11 mouse cellular contexts compared by ENCODE assay signal in the genomic region with DNA sequence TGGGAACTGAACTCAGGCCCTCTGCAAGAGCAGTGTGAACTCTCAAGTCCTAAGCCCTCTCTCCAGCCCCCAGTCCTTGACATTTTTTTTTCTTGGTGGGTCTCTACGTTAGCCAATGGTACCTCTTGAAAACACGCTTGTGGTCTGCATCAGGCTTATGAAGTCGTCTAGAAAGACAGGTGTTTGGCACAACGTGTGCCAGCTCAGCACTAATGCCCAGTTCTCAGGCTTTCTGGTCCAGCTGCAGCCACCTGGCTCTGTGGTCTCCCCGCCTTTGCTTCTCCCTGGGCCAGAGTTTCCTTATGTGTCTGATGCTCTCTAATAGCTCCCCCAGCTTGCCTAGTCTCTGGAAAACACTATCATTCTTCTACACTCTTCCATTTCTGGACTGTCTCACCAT.
A peak's percentile ranks its signal among the peaks of the same experiment; 100 is the strongest.
DNase-seq lines count a peak whose midpoint lies in the region; ATAC-seq and TF ChIP-seq lines count a peak whose summit lies in the region.
"Had no signal": no experiment of that assay in that cellular context is flagged by ENCODE, and none has a peak within 500 bp of the region (broad histone marks: within the 10 kb centered on the region; RNA-seq: fewer than 3 reads in every experiment).

No protein-coding gene starts in this region.

- H3K79me2 ChIP-seq in heart, adult 2 months (replicated peaks; ENCODE audit: control insufficient read depth, insufficient read depth, low read length) = no peaks in the 10 kb centered on the region

- no peak for TF ChIP-seq EP300 in heart, adult 2 months (IDR thresholded peaks at IDR 0.05; ENCODE audit: insufficient read depth, low read depth, low read length)

- DNase-seq in kidney, postnatal 10 days = peak; percentile 52
- no peak for DNase-seq in kidney, adult 9 months
- peak; percentile 62 to 70 for DNase-seq in heart, adult 2 months
- peak; percentile 56 for DNase-seq in heart, postnatal 4 days
- no peak for DNase-seq in left cerebral cortex, postnatal 14 days (ENCODE audit: low spot score in 2 of 2)
- DNase-seq in adrenal gland, postnatal 25 days = no peak
- DNase-seq in right cerebral cortex, postnatal 10 days (ENCODE audit: low spot score in 2 of 2) = no peak
- DNase-seq: layer of hippocampus, adult 9-11 months had no signal

- peaks cover 28% of the 10 kb centered on the region for H3K4me1 ChIP-seq in heart, adult 2 months (ENCODE audit: control insufficient read depth, insufficient read depth, low read length)
- H3K4me1 ChIP-seq in stomach, embryonic 14.5 days (ENCODE audit: control insufficient read depth, insufficient read depth, low read length) = peaks cover 38% of the 10 kb centered on the region

- 76% methylated on average over 5 of the region's 5 CpGs for WGBS in heart, adult 2 months
- 53% methylated on average over 5 of the region's 5 CpGs for WGBS in stomach, embryonic 14.5 days

- peak overlapping the region; percentile 91 for H3K27ac ChIP-seq in heart, adult 2 months
- H3K27ac ChIP-seq in stomach, embryonic 14.5 days (ENCODE audit: low read length) = peak overlapping the region; percentile 94; the same call in 1 of the 2 replicates

- no peak overlapping the region for H3K4me2 ChIP-seq in stomach, embryonic 14.5 days (replicated peaks; ENCODE audit: low read depth, low read length)

- ATAC-seq in stomach, embryonic 14.5 days (ENCODE audit: insufficient number of reproducible peaks, insufficient read depth, low FRiP score, low read depth) = no peak
- ATAC-seq: CD4-positive, CD25-positive, alpha-beta regulatory T cell, adult 4 months had no signal

- H3K9ac ChIP-seq in heart, adult 2 months (ENCODE audit: low read depth, low read length) = no peak overlapping the region
- no peak overlapping the region for H3K9ac ChIP-seq in stomach, embryonic 14.5 days (replicated peaks; ENCODE audit: low read depth, low read length)
- H3K9ac ChIP-seq: liver, embryonic 15.5 days had no signal

- no peak for TF ChIP-seq CTCF in heart, adult 2 months (IDR thresholded peaks at IDR 0.05)

- H3K9me3 ChIP-seq in stomach, embryonic 14.5 days (ENCODE audit: control insufficient read depth, low read depth, low read length) = no peaks in the 10 kb centered on the region
- H3K9me3 ChIP-seq: liver, embryonic 15.5 days had no signal

- H3K4me3 ChIP-seq in heart, adult 2 months = no peak overlapping the region
- no peak overlapping the region for H3K4me3 ChIP-seq in stomach, embryonic 14.5 days (ENCODE audit: low read depth, low read length)

- H3K27me3 ChIP-seq in heart, adult 2 months (ENCODE audit: control insufficient read depth, insufficient read depth, low read length) = no peaks in the 10 kb centered on the region
- no peaks in the 10 kb centered on the region for H3K27me3 ChIP-seq in stomach, embryonic 14.5 days (ENCODE audit: control insufficient read depth, insufficient read depth, low read length)

- TF ChIP-seq POLR2A in heart, adult 2 months (IDR thresholded peaks at IDR 0.05; ENCODE audit: insufficient read depth, low read depth, low read length) = no peak

- peaks cover 13% of the 10 kb centered on the region for H3K36me3 ChIP-seq in heart, adult 2 months (ENCODE audit: control insufficient read depth, insufficient read depth, low read length)
- H3K36me3 ChIP-seq in stomach, embryonic 14.5 days (ENCODE audit: control insufficient read depth, insufficient read depth, low read length) = no peaks in the 10 kb centered on the region
- H3K36me3 ChIP-seq: liver, embryonic 15.5 days had no signal

- intact Hi-C loops in heart, adult 2 months (cut with DNase I) = loop anchor here (1.0 to 2.0 kb wide), 8 partner anchors 49 to 241 kb away; no protein-coding TSS in a partner anchor
- intact Hi-C loops in left cerebral cortex, postnatal 14 days (cut with DNase I) = loop anchor here (5.0 to 10.0 kb wide), 3 partner anchors 102 to 215 kb away; no protein-coding TSS in a partner anchor

Comparison
In these comparisons a context has a peak if more than half of its experiments do, and no peak if none do; other contexts are left out.
1. DNase-seq: peak in kidney, postnatal 10 days (single experiment), heart, adult 2 months (2 of 2) and heart, postnatal 4 days (single experiment); none in kidney, adult 9 months (single experiment), left cerebral cortex, postnatal 14 days (0 of 2), adrenal gland, postnatal 25 days (single experiment) and right cerebral cortex, postnatal 10 days (0 of 2).